Mouse (Mus musculus) small intestine, adult 2 months (tissue): Measurements from ENCODE around the gene Socs1. TPM values are rescaled to one million over a fixed set of nuclear protein-coding genes. Genes with fewer than 3 reads are reported as not detected.

Experiments
- H3K27ac ChIP-seq: fragments of 200-500 bp; 2 replicates; pipeline ENCODE4 v1.5.1; 2012; ENCODE audit warnings: low read depth, low read length, control low read depth, inconsistent platforms; ENCODE audit not compliant: insufficient read depth
- H3K27me3 ChIP-seq: fragments of 200-500 bp; 2 replicates; pipeline ENCODE4 v1.6.1; 2012; ENCODE audit warnings: mild to moderate bottlenecking, moderate library complexity, low read length, inconsistent platforms; ENCODE audit not compliant: control insufficient read depth, insufficient read depth
- H3K36me3 ChIP-seq: fragments of 200-500 bp; 2 replicates; pipeline ENCODE4 v1.6.1; 2012; ENCODE audit warnings: mild to moderate bottlenecking, low read length, control low read depth, inconsistent platforms; ENCODE audit not compliant: control insufficient read depth, insufficient read depth
- H3K4me1 ChIP-seq: fragments of 200-500 bp; 2 replicates; pipeline ENCODE4 v1.6.1; 2012; ENCODE audit warnings: low read length, inconsistent platforms, mixed read lengths; ENCODE audit not compliant: control insufficient read depth, insufficient read depth, insufficient read length
- H3K4me3 ChIP-seq: fragments of 200-500 bp; 2 replicates; pipeline ENCODE4 v1.5.1; 2012; ENCODE audit warnings: low read depth, mild to moderate bottlenecking, control low read depth, inconsistent platforms, low read length, moderate library complexity
- CTCF ChIP-seq: fragments of 200-500 bp; IDR thresholded peaks from 2 replicates; pipeline ENCODE4 v1.5.1; 2012; ENCODE audit warnings: low read depth, mild to moderate bottlenecking, control low read depth, inconsistent platforms, low read length, moderate library complexity, mixed read lengths; ENCODE audit not compliant: insufficient replicate concordance, insufficient read length; ENCODE audit errors: extremely low read depth
- POLR2A ChIP-seq: fragments of 200-500 bp; IDR thresholded peaks from 2 replicates; pipeline ENCODE4 v1.6.1; 2012; ENCODE audit warnings: low read depth, mild to moderate bottlenecking, control low read depth, inconsistent platforms, low read length, moderate library complexity
- WGBS: fragments of 180-500 bp; shearing (Covaris S2); methylation state at CpG from one replicate; pipeline ENCODE4 v1.1.7; 2018; 5-methylcytosine and 5-hydroxymethylcytosine counted together
- polyA plus RNA-seq: library from polyadenylated mRNA; depleted of rRNA; stranded (reverse); fragments of >200 nt; gene quantifications from 2 replicates; pipeline ENCODE4 v1.2.3, GENCODE M21; 2012

Gene Socs1
- polyA plus RNA-seq, 1 experiment: 33.6 TPM

DNA sequence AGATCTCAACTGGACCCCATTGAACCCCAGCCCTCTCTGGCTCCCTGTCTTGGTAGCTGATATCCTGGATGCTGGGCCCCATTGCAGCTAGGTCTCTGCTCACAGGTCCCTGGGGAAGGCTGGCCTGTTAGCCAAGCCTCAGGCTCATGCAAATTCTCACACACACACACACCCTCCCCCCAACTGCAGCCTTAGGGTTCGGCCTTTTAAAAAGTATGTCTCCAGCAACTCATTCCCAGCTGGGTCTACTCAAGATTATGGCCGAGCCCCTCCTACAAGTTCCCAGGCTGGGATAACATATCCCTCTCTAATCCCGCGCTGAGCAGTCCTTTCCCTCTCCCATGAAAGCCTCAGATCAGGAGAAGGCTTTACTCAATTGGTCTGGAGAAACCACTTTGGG lies 36.1 kb upstream of the Socs1 start:
- no peak overlapping the region for H3K27ac ChIP-seq
- no peaks in the 10 kb centered on the region for H3K27me3 ChIP-seq
- 57% methylated on average over 4 of the region's 4 CpGs for WGBS
- no peaks in the 10 kb centered on the region for H3K36me3 ChIP-seq
- H3K4me3 ChIP-seq: no peak overlapping the region
- H3K4me1 ChIP-seq: peaks cover 13% of the 10 kb centered on the region
- no peak for TF ChIP-seq CTCF
- no peak for TF ChIP-seq POLR2A

DNA sequence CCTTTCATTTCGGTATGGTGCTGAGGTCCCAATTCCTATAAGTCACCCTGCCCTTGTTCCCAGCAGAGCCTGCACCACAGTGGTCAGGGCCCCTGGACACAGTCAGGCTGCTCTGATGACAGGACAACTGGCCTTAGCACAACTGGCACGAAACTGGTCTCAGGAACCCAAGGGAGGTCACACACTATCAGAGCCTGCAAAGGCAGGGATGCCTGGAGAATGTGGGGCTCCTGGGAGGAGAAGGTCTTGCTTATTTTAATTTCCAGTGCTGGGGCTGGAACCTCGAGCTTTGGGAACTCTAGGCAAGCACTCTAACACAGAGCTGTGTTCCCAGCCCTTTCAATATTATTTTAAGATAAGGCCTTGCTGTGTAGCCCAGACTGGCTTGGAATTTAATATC lies 34.6 kb upstream of the Socs1 start:
- H3K27me3 ChIP-seq: no peaks in the 10 kb centered on the region
- no peaks in the 10 kb centered on the region for H3K36me3 ChIP-seq
- H3K4me3 ChIP-seq: no peak overlapping the region
- H3K27ac ChIP-seq: no peak overlapping the region
- TF ChIP-seq CTCF (no peak), POLR2A (no peak)
- WGBS: 87% methylated on average over 3 of the region's 3 CpGs
- H3K4me1 ChIP-seq: peaks cover 15% of the 10 kb centered on the region

DNA sequence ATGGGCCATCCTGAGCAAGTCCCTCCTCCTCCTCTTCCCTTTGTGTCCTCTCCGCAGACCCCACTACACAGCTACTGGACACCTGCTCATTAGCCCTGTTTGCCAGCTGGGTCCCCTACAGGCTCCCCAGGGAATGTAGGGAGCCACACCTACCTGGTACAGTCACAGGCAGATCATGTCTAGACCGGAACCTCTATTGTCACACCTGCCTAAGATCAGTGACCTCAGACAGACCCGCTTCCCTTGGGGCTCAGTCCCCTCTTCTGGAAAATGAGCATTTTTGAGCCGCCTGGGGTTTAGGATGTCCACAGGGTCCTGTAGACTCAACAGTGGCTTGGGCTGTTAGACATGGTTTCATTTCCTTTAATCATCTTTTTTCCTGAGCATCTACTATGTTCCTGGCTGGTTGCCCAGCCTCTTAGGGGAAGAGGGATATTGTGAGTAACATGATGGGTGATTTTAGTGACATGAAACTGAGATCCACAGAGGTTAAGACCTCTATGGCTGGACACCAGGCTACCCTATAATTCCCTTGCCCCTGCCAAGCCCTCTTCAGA lies 33.3 kb upstream of the Socs1 start:
- Histone ChIP-seq H3K27ac (no peak overlapping the region), H3K4me3 (no peak overlapping the region), H3K36me3 (no peaks in the 10 kb centered on the region), H3K4me1 (peaks cover 22% of the 10 kb centered on the region), H3K27me3 (no peaks in the 10 kb centered on the region)
- WGBS: 75% methylated on average over 4 of the region's 4 CpGs
- no peak for TF ChIP-seq POLR2A
- no peak for TF ChIP-seq CTCF

DNA sequence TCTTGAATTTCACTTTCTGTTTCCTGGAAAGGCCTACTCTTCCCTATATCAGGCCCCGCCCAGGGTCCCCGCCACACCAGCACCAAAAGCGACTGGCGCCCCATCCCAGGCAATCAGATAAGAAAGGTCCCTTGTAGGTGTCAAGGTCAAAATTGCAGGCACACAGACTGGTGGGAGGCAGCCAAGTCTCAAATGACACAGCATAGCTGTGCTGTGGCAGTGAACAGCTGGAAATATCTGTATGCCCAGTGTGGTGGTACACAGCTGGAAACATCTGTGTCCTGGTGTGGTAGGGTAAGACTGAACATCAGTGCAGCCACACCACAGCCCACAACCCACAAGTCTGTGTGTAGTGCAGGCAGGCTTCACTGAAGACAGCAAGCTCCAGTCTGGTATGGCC lies 29.5 kb upstream of the Socs1 start:
- WGBS: 26% methylated on average over 4 of the region's 4 CpGs

DNA sequence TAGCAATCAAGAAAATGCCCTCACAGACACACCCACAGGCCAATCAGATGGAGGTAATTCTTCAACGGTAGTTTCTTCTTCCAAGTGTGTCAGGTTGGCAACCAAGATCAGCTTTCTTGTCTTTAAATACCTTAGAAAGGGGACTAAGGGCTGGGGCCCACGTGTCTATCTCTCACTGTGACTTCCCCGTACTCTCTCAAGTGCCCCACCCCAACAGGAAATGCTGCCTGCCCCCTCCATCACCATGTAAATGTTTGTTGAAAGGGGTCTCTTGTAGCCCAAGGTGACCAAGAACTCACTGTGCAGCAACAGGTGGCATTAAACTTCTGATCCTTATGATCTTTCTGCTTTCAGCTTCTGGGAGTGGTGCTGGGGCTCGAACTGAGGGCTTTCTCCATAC lies 28.4 kb upstream of the Socs1 start:
- WGBS: 75% methylated on average over 4 of the region's 4 CpGs
- Histone ChIP-seq H3K27me3 (no peaks in the 10 kb centered on the region), H3K36me3 (no peaks in the 10 kb centered on the region), H3K27ac (no peak overlapping the region), H3K4me3 (no peak overlapping the region), H3K4me1 (peaks cover 23% of the 10 kb centered on the region)
- TF ChIP-seq POLR2A (no peak), CTCF (no peak)

More for the DNA sequence above, 29.5 kb upstream of the Socs1 start:
- H3K27me3 ChIP-seq: no peaks in the 10 kb centered on the region
- no peak for TF ChIP-seq CTCF
- TF ChIP-seq POLR2A: no peak
- H3K36me3 ChIP-seq: no peaks in the 10 kb centered on the region
- H3K27ac ChIP-seq: no peak overlapping the region
- no peak overlapping the region for H3K4me3 ChIP-seq
- peaks cover 23% of the 10 kb centered on the region for H3K4me1 ChIP-seq

DNA sequence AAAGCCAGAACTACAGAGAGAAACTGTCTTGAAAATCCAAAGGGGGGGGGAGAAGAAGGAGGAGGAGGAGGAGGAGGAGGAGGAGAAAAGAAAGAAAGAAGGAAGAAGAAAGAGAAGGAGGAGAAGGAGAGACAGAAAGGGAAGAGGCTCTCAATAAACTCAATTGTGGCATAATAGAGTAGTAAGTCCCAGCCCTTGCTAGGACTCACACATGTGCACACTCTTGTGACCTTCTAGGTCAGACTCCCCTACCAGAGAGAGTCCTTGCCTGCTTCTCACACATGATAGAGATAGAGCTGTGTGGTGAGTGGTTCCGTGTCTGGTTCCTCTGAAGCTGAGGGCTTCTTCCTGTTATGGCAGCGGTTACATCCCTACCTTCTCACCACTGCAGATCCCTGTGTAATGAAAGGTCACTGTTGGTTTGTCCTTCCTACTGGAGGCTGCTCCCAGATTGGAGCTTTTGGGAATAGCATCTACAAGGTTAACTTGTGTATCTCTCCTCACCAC lies 27.6 kb upstream of the Socs1 start, which contains the start of gene Gm11172:
Gm11172 (plus strand) TSS at position 51 of the 507 bp plus-strand sequence.
- no peak for TF ChIP-seq CTCF
- no peak for TF ChIP-seq POLR2A
- no peak within 1 kb of the TSS for H3K4me3 ChIP-seq
- no peaks in the 10 kb centered on the region for H3K36me3 ChIP-seq
- WGBS: 85% methylated on average over 2 of the region's 2 CpGs
- no peaks in the 10 kb centered on the region for H3K27me3 ChIP-seq
- H3K4me1 ChIP-seq: peaks cover 23% of the 10 kb centered on the region
- H3K27ac ChIP-seq: no peak within 1 kb of the TSS

DNA sequence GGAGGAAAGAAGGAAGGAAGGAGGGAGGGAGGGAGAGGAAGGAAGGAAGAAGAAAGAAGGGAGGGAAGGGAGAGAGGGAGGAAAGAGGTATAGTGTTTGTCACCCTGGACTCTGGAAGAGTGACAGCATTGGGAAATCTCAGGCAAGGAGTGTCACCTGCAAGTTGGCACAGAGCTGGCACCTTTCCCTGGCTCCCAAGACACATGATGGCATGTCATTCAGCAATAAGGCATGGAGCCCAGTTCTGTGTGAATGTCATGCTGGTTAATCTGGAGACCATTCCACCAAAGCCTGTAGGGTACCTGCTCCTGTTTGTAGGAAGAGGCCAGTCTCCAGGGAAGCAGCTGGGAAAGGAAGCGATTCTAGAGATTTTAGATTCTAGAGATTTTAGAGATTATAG lies 25.0 kb upstream of the Socs1 start:
- no peaks in the 10 kb centered on the region for H3K27me3 ChIP-seq
- TF ChIP-seq POLR2A: no peak
- no peak for TF ChIP-seq CTCF
- WGBS: 94% methylated on average over 1 of the region's 1 CpGs
- no peak overlapping the region for H3K4me3 ChIP-seq
- H3K27ac ChIP-seq: no peak overlapping the region
- peaks cover 23% of the 10 kb centered on the region for H3K4me1 ChIP-seq
- no peaks in the 10 kb centered on the region for H3K36me3 ChIP-seq
